Mouse (Mus musculus): ENCODE measurements around the gene Toe1.

DNA sequence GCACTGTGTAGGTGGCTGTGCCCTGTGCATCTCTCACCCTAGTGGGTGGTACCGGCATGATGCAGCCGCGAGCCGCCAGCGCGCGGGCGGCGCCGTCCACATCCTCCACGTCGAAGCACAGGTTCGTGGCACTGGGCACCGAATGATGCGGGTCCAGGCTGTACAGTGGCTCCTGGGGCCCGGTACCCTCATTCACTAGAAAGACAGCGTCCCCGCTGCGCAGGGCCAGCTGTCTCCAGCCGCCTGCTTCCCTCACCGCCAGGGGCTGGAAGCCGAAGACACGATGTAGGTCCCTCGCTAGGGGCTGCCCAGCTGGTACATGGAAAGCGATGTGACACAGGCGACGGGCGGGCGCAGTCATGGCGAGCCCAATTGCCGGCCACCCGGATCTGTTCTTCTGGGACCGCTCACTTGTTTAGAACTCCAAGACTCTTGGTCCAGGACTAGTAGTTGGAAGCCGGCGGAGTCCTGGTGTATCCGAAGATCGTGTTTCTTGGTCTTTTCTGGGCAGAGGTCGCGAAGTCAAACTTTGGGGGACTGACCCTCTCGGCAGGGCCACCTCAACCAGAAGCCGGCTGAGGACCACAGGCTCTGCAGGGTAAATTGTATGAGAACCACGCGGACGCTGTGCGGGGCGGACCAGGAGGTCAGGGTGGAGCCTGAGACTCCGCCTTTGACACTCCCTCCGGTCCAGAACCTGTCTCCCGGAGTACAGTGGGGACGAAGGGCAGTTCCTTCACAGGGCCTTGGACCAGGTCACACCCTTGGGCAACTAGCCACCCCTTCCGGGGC, 13.7 kb upstream of the Toe1 start:
- no peak; the same call in 1 of the 2 replicates for TF ChIP-seq CTCF (IDR thresholded peaks at IDR 0.05; ENCODE audit: low read depth, low read length)
- TF ChIP-seq POLR2A (IDR thresholded peaks at IDR 0.05; ENCODE audit: borderline replicate concordance, low read depth, low read length), result no peak
